Mouse (Mus musculus): ENCODE results near the gene Ugt1a10. TPM values are rescaled to one million over a fixed set of nuclear protein-coding genes. Genes with fewer than 3 reads are reported as not detected.

The Ugt1a10 gene
- polyA plus RNA-seq, 1 experiment, result not detected

DNA sequence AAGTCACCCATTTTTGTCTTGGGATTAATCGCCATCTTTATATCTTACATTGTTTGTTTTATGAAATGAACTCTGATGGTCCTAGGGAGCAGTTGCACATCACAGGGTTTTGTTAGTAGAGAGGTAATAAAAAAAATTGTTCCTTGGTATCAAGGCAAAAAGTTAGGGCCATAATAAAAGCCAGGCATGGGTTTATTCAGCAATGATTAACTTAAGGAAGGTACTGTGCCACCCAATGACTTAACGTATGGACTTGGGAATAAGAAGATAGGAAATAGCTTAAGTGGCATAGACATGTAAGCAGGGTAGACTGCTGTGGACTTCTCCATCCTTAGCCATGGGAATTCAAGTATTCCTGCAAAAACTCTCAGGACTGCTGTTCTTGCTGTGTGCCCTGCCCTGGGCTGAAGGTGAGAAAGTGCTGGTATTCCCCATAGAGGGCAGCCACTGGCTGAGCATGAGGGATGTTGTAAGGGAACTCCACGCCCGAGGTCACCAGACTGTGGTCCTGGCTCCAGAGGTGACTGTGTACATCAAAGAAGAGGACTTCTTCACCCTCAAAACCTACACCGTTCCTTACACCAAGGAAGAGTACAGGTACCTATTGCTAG is 131.2 kb downstream of the Ugt1a10 start:
- TF ChIP-seq CTCF (IDR thresholded peaks at IDR 0.05; ENCODE audit: extremely low read depth, insufficient read length, insufficient replicate concordance, low read depth, low read length), result no peak
- no peak for TF ChIP-seq POLR2A (IDR thresholded peaks at IDR 0.05; ENCODE audit: low read depth, low read length)
- peak overlapping the region; percentile 62 for H3K27ac ChIP-seq (ENCODE audit: insufficient read depth, low read depth, low read length)
- H3K4me3 ChIP-seq (ENCODE audit: low read depth, low read length), result peak overlapping the region; percentile 40
- 39% methylated on average over 5 of the region's 5 CpGs for WGBS
- no peaks in the 10 kb centered on the region for H3K36me3 ChIP-seq (ENCODE audit: control insufficient read depth, insufficient read depth, low read length)
- no peaks in the 10 kb centered on the region for H3K27me3 ChIP-seq (ENCODE audit: control insufficient read depth, insufficient read depth, low read length)
- peaks cover 7% of the 10 kb centered on the region; the same call in 1 of the 2 replicates for H3K4me1 ChIP-seq (ENCODE audit: control insufficient read depth, insufficient read depth, insufficient read length, low read length)

DNA sequence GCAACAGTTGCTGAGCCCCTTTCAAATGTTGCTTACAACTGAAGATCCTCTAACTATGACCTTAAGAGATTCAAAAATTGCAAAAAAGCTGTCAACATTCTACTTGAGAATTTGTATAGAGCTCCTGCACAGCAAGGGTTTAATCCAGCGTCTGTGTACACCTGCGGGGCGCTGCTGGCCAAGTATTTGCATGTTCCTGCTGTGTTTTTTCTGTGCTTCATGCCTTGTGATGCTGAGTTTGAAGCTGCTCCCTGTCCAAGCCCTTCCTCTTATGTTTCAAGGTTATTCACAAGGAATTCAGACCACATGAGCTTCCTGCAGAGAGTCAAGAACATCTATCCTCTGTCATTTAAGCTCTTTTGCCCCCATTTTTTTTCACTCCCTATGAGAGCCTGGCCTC is 136.9 kb downstream of the Ugt1a10 start:
- TF ChIP-seq POLR2A (IDR thresholded peaks at IDR 0.05; ENCODE audit: low read depth, low read length) (no peak), CTCF (IDR thresholded peaks at IDR 0.05; ENCODE audit: extremely low read depth, insufficient read length, insufficient replicate concordance, low read depth, low read length) (no peak)
- Histone ChIP-seq H3K36me3 (ENCODE audit: control insufficient read depth, insufficient read depth, low read length) (no peaks in the 10 kb centered on the region), H3K4me3 (ENCODE audit: low read depth, low read length) (no peak overlapping the region), H3K4me1 (ENCODE audit: control insufficient read depth, insufficient read depth, insufficient read length, low read length) (peaks cover 13% of the 10 kb centered on the region), H3K27me3 (ENCODE audit: control insufficient read depth, insufficient read depth, low read length) (no peaks in the 10 kb centered on the region), H3K27ac (ENCODE audit: insufficient read depth, low read depth, low read length) (no peak overlapping the region)
- WGBS, result 86% methylated on average over 3 of the region's 3 CpGs

DNA sequence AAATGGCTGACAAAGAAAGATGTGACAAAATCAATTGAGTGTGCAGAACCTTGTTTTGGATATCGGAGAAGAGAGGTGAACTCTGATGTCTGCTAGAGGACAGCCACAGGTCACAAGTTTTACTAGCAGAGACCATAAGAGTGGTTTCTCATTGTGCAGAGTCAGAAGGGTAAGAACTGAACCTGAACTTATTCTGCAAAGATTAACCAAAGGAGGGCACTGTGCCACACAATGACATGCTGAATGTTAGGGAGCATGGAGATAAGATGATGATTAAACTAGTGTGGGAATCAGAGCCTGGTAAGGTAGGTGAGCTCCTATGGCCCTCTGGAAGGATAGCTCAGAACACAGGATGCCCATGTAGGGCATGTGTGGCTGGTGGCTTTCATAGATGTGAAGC is 140.5 kb downstream of the Ugt1a10 start:
- WGBS, result 74% methylated on average over 1 of the region's 1 CpGs
- H3K27me3 ChIP-seq (ENCODE audit: control insufficient read depth, insufficient read depth, low read length), result no peaks in the 10 kb centered on the region
- TF ChIP-seq CTCF (IDR thresholded peaks at IDR 0.05; ENCODE audit: extremely low read depth, insufficient read length, insufficient replicate concordance, low read depth, low read length), result no peak
- no peak for TF ChIP-seq POLR2A (IDR thresholded peaks at IDR 0.05; ENCODE audit: low read depth, low read length)
- H3K27ac ChIP-seq (ENCODE audit: insufficient read depth, low read depth, low read length), result no peak overlapping the region
- H3K4me3 ChIP-seq (ENCODE audit: low read depth, low read length), result no peak overlapping the region
- H3K36me3 ChIP-seq (ENCODE audit: control insufficient read depth, insufficient read depth, low read length), result no peaks in the 10 kb centered on the region
- H3K4me1 ChIP-seq (ENCODE audit: control insufficient read depth, insufficient read depth, insufficient read length, low read length), result peaks cover 10% of the 10 kb centered on the region

DNA sequence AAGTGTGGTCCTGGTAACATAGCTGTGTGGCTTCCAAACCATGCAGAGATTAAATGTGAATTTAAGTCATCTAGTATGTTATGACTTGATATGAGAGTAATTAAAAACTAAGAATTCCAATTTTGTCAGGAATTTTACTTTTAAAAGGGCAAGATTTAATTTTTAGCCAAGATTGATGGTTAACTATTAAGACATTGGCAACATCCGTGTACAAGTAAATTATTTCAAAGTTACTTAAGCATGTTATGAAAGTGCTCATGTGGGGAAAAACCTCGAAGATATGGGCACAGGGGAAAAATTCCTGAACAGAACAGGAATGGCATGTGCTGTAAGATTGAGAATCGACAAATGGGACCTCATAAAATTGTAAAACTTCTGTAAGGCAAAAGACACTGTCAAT is 142.3 kb downstream of the Ugt1a10 start:
- H3K4me3 ChIP-seq (ENCODE audit: low read depth, low read length), result no peak overlapping the region
- no peak for TF ChIP-seq POLR2A (IDR thresholded peaks at IDR 0.05; ENCODE audit: low read depth, low read length)
- no peak for TF ChIP-seq CTCF (IDR thresholded peaks at IDR 0.05; ENCODE audit: extremely low read depth, insufficient read length, insufficient replicate concordance, low read depth, low read length)
- peaks cover 2% of the 10 kb centered on the region; the same call in 1 of the 2 replicates for H3K4me1 ChIP-seq (ENCODE audit: control insufficient read depth, insufficient read depth, insufficient read length, low read length)
- WGBS, result 82% methylated on average over 3 of the region's 3 CpGs
- H3K27ac ChIP-seq (ENCODE audit: insufficient read depth, low read depth, low read length), result no peak overlapping the region
- H3K27me3 ChIP-seq (ENCODE audit: control insufficient read depth, insufficient read depth, low read length), result no peaks in the 10 kb centered on the region
- H3K36me3 ChIP-seq (ENCODE audit: control insufficient read depth, insufficient read depth, low read length), result no peaks in the 10 kb centered on the region

DNA sequence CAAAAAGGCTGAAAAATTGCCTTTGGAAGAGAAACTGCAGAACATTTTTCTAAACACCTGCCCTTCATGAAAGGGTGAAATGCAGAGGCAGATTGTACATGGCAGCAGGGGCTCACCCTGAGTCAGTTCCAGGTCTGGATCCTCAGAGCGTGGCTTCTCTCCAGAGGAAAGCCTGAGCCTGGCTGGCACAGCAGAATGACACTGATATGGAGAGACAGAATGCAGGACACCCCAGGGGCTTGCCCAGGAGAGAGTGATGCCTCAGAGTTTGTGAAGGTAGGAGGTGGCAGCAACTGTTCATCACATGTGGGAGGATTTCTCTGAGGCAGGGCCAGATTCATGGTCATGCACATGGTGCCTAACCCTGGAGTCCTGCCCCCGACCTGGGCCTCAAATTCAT is 144.8 kb downstream of the Ugt1a10 start:
- Histone ChIP-seq H3K36me3 (ENCODE audit: control insufficient read depth, insufficient read depth, low read length) (no peaks in the 10 kb centered on the region), H3K4me1 (ENCODE audit: control insufficient read depth, insufficient read depth, insufficient read length, low read length) (peaks cover 2% of the 10 kb centered on the region; the same call in 1 of the 2 replicates), H3K4me3 (ENCODE audit: low read depth, low read length) (no peak overlapping the region), H3K27me3 (ENCODE audit: control insufficient read depth, insufficient read depth, low read length) (no peaks in the 10 kb centered on the region), H3K27ac (ENCODE audit: insufficient read depth, low read depth, low read length) (no peak overlapping the region)
- WGBS, result 67% methylated on average over 2 of the region's 2 CpGs
- TF ChIP-seq POLR2A (IDR thresholded peaks at IDR 0.05; ENCODE audit: low read depth, low read length) (no peak), CTCF (IDR thresholded peaks at IDR 0.05; ENCODE audit: extremely low read depth, insufficient read length, insufficient replicate concordance, low read depth, low read length) (no peak)

DNA sequence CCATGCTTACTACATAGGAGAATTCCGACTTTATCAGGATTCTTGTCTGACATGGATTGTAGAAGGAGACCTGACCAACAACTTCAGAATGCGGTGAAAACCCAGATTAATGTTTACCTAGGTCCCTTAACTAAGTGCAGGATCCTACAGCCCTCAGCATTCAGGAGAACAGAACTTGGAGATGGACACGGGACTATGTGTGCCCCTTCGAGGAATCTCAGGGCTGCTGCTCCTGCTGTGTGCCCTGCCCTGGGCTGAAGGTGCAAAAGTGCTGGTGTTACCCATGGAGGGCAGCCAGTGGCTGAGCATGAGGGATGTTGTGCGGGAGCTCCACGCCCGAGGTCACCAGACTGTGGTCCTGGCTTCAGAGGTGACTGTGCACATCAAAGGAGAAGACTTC is 145.3 kb downstream of the Ugt1a10 start, which contains the start of gene Ugt1a2:
Gene Ugt1a2 (plus strand): TSS at position 146 of the 400 bp plus-strand sequence.
- WGBS, result 63% methylated on average over 7 of the region's 7 CpGs
- no peaks in the 10 kb centered on the region for H3K27me3 ChIP-seq (ENCODE audit: control insufficient read depth, insufficient read depth, low read length)
- peaks cover 5% of the 10 kb centered on the region for H3K4me1 ChIP-seq (ENCODE audit: control insufficient read depth, insufficient read depth, insufficient read length, low read length)

DNA sequence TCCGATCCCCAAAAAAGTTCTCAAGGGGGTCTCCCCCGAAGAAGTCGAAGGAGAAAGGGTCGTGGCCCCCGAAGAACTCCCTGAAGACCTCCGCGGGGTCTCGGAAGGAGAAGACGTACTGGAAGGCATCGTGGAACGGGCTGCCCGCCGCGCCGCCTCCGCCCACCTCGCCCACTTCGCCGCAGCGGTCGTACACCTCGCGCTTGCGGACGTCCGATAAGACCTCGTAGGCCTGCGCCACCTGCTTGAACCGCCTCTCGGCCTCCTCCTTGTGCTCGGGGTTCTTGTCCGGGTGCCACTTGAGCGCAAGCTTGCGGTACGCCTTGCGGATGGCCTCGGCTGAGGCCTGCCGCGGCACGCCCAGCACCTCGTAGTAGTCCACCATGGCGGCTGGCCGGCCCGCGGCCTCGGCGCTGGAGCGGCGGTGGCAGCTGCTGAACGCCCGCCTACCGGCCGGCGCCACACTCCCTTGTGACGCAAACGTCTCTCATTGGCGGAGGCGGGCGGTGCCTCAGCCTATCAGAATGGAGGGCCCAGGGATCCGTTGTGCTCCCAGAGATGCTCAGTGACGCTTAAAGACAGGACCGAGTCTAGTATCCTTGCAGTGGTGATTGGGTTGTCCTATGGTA is 150.2 kb downstream of the Ugt1a10 start, which contains the start of gene Dnajb3:
Gene Dnajb3 (minus strand): TSS at position 489 of the 629 bp plus-strand sequence.
- Histone ChIP-seq H3K27me3 (ENCODE audit: control insufficient read depth, insufficient read depth, low read length) (no peaks in the 10 kb centered on the region), H3K36me3 (ENCODE audit: control insufficient read depth, insufficient read depth, low read length) (no peaks in the 10 kb centered on the region), H3K4me1 (ENCODE audit: control insufficient read depth, insufficient read depth, insufficient read length, low read length) (peaks cover 18% of the 10 kb centered on the region), H3K4me3 (ENCODE audit: low read depth, low read length) (peak within 1 kb of the TSS; percentile 65), H3K27ac (ENCODE audit: insufficient read depth, low read depth, low read length) (peak within 1 kb of the TSS; percentile 64)
- no peak for TF ChIP-seq CTCF (IDR thresholded peaks at IDR 0.05; ENCODE audit: extremely low read depth, insufficient read length, insufficient replicate concordance, low read depth, low read length)
- TF ChIP-seq POLR2A (IDR thresholded peaks at IDR 0.05; ENCODE audit: low read depth, low read length), result no peak
- 44% methylated on average over 62 of the region's 62 CpGs for WGBS

More for the DNA sequence above, 145.3 kb downstream of the Ugt1a10 start, which contains the start of gene Ugt1a2:
- H3K4me3 ChIP-seq (ENCODE audit: low read depth, low read length), result no peak within 1 kb of the TSS
- H3K36me3 ChIP-seq (ENCODE audit: control insufficient read depth, insufficient read depth, low read length), result no peaks in the 10 kb centered on the region
- no peak within 1 kb of the TSS for H3K27ac ChIP-seq (ENCODE audit: insufficient read depth, low read depth, low read length)
- no peak for TF ChIP-seq CTCF (IDR thresholded peaks at IDR 0.05; ENCODE audit: extremely low read depth, insufficient read length, insufficient replicate concordance, low read depth, low read length)
- no peak for TF ChIP-seq POLR2A (IDR thresholded peaks at IDR 0.05; ENCODE audit: low read depth, low read length)

Measured in small intestine, adult 2 months (tissue).